Mouse (Mus musculus) splenic B cell, adult 2 months (primary cell): ENCODE data around the gene Ramac.

Source experiments
- DNase-seq: peaks from one replicate; pipeline ENCODE4 v3.0.0-alpha.2; 2011; ENCODE audit warnings: low read depth, low spot score
- H3K27me3 ChIP-seq: 2 replicates; pipeline ENCODE4 v1.6.1; 2012; ENCODE audit warnings: mild to moderate bottlenecking, low read length, moderate library complexity, mixed read lengths; ENCODE audit not compliant: control insufficient read depth, poor library complexity, insufficient read depth, severe bottlenecking
- H3K36me3 ChIP-seq: 2 replicates; pipeline ENCODE4 v1.6.1; 2012; ENCODE audit warnings: mild to moderate bottlenecking, low read length, moderate library complexity, mixed read lengths; ENCODE audit not compliant: control insufficient read depth, poor library complexity, insufficient read depth, severe bottlenecking

Gene Ramac

DNA sequence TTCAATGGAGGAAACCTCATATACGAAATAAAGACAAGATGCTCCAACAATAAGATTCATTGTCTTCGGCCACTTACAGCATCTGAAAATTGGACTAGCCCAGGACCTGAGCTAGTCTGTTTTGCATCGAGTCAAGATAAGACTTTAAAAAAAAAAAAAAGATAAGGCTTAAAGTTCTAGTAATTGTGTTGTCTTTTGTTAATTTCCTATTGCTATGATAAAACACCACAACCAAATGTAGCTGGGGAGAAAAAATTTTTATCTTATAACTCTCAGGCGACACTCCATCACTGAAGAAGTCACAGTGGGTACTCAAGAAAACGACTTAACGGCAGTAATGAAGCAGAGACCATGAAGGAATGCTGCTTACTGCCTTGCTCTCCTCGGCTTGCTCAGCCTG, 22.7 kb upstream of the Ramac start:
- Histone ChIP-seq H3K27me3 (no peaks in the 10 kb centered on the region), H3K36me3 (no peaks in the 10 kb centered on the region)
- DNase-seq = no peak

GRCm38 (mm10) chr7:81744145-81744544, 18.6 kb upstream of the Ramac start:
- Histone ChIP-seq H3K36me3 (no peaks in the 10 kb centered on the region), H3K27me3 (no peaks in the 10 kb centered on the region; the same call in 1 of the 2 replicates)
- no peak for DNase-seq

- no peak for DNase-seq
- Histone ChIP-seq H3K36me3 (no peaks in the 10 kb centered on the region), H3K27me3 (no peaks in the 10 kb centered on the region; the same call in 1 of the 2 replicates)
Observed at GRCm38 (mm10) chr7:81747956-81748355, 14.8 kb upstream of the Ramac start.

- Histone ChIP-seq H3K36me3 (no peaks in the 10 kb centered on the region), H3K27me3 (no peaks in the 10 kb centered on the region)
- peak; percentile 65 for DNase-seq
Observed at GRCm38 (mm10) chr7:81763110-81763845, 553 bp downstream of the Ramac start.

- Histone ChIP-seq H3K36me3 (no peaks in the 10 kb centered on the region), H3K27me3 (no peaks in the 10 kb centered on the region)
- DNase-seq = no peak
Observed at GRCm38 (mm10) chr7:81772786-81773539, 10.2 kb downstream of the Ramac start.

- DNase-seq = no peak
- H3K36me3 ChIP-seq = peaks cover 6% of the 10 kb centered on the region
- no peaks in the 10 kb centered on the region for H3K27me3 ChIP-seq
Observed at GRCm38 (mm10) chr7:81775325-81775724, 12.6 kb downstream of the Ramac start.

DNA sequence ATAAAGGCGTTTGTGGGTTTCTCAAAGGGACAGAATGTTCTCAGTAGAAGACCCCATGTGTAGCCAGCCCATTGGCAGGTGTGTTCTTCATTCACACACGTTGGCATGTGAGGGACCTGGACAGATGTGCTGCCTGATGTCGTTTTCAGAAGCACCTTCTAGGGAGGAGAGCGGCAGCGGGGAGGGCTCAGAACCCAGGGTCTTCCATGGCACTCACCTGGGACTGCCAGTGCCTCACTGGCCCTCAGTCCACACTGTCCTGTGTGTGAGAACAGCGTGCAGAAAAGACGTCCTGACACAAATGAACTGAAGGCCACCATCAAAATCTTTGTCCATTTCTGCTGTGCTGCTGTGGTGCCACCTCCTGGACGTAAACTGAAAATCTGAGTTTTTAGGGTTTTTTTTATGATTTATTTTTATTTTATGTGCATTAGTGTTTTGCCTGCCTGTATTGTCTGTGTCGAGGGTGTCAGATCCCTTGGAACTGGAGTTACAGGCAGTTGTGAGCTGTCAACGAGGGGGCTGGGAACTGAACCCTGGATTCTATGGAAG, 15.0 kb downstream of the Ramac start:
- H3K36me3 ChIP-seq = peaks cover 18% of the 10 kb centered on the region
- H3K27me3 ChIP-seq = no peaks in the 10 kb centered on the region
- DNase-seq = peak; percentile 6

- Histone ChIP-seq H3K27me3 (no peaks in the 10 kb centered on the region), H3K36me3 (peaks cover 12% of the 10 kb centered on the region; the same call in 1 of the 2 replicates)
- peak; percentile 8 for DNase-seq
Observed at GRCm38 (mm10) chr7:81788536-81788935, 25.8 kb downstream of the Ramac start.

DNA sequence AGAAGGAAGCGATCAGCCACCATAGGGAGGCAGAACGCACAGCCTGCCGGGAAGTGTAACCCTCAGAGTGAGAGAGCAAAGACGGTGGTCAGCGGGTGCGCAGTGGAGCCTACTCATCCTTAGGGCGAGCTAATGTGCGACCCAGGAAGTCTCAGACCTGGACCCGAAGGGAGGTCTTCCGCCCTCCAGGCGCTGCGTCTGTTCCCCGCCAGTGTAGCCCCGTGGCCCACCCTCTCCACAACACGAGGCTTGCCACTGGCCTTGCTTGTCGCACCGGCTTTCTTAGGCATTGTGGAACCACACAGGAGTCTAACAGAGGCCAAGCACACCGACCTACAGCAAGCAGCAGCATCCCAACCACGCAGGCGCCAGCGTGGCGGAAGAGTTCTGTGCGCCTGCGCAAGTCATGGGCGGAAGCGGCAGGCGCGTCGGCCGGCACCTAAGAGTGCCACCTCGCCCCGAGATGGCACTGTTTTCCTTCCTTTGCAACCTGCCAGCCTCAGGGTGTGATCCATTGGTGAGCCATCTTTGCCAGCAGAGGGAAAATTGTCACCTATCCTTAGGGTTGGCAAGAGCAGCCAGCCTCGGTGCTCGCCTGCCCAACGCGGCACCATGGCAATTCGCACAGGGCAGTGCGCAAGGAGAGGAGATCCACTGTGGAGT, 26.5 kb downstream of the Ramac start, which contains the start of gene 3110040N11Rik:
3110040N11Rik (minus strand) TSS at position 384 of the 663 bp plus-strand sequence.
- Histone ChIP-seq H3K27me3 (no peaks in the 10 kb centered on the region), H3K36me3 (peaks cover 14% of the 10 kb centered on the region; the same call in 1 of the 2 replicates)
- DNase-seq = peak; percentile 95

DNA sequence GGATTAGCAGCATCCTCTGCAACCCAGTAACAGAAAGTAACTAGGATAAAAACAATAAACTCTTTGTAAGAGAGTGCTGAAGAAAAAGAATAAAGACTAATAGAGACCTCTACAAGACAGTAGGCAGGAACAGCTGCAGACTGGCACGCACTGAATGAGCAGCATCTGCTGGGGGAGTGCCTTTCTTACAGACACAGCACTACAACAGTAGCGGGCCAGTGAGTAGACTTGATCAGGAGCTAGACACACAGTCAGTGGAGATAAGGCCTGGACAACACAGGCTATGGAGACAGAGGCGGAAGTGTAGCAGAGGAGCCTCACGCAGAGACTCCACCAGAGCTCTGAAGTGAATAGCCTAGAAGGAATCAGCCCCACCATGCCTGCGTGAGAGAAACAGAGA, 43.3 kb downstream of the Ramac start:
- DNase-seq = no peak
- Histone ChIP-seq H3K27me3 (no peaks in the 10 kb centered on the region), H3K36me3 (peaks cover 3% of the 10 kb centered on the region; the same call in 1 of the 2 replicates)
